Mouse (Mus musculus) cerebellum, adult 9-11 months (tissue): ENCODE results near the gene Arhgef11.

ENCODE experiments used
- DNase-seq: peaks from one replicate; pipeline ENCODE4 v3.0.0; 2022

Arhgef11 gene

GRCm38 (mm10) chr3:87718525-87718924 is 101.2 kb downstream of the Arhgef11 start:
- no peak for DNase-seq

- DNase-seq = no peak
Observed at GRCm38 (mm10) chr3:87724556-87724955, 107.2 kb downstream of the Arhgef11 start.

GRCm38 (mm10) chr3:87725396-87726160 is 108.2 kb downstream of the Arhgef11 start:
- no peak for DNase-seq

GRCm38 (mm10) chr3:87726191-87726590 is 108.8 kb downstream of the Arhgef11 start:
- DNase-seq = no peak

GRCm38 (mm10) chr3:87728696-87729095 is 111.3 kb downstream of the Arhgef11 start:
- no peak for DNase-seq

- no peak for DNase-seq
Observed at GRCm38 (mm10) chr3:87733098-87733497, 115.7 kb downstream of the Arhgef11 start.

- DNase-seq = no peak
Observed at GRCm38 (mm10) chr3:87733984-87734761, 116.8 kb downstream of the Arhgef11 start.

GRCm38 (mm10) chr3:87735335-87735734 is 118.0 kb downstream of the Arhgef11 start:
- DNase-seq = no peak

GRCm38 (mm10) chr3:87738906-87739305 is 121.5 kb downstream of the Arhgef11 start:
- no peak for DNase-seq

- no peak for DNase-seq
Observed at GRCm38 (mm10) chr3:87742013-87742412, 124.7 kb downstream of the Arhgef11 start.

- DNase-seq = no peak
Observed at GRCm38 (mm10) chr3:87742735-87743134, 125.4 kb downstream of the Arhgef11 start.

- no peak for DNase-seq
Observed at GRCm38 (mm10) chr3:87743927-87744326, 126.6 kb downstream of the Arhgef11 start.

GRCm38 (mm10) chr3:87745036-87745659 is 127.8 kb downstream of the Arhgef11 start:
- DNase-seq = no peak

GRCm38 (mm10) chr3:87748431-87748830 is 131.1 kb downstream of the Arhgef11 start, which contains the start of gene Lrrc71:
Gene Lrrc71, minus strand, starts transcription at chr3:87748625.
- DNase-seq = no peak

- no peak for DNase-seq
Observed at GRCm38 (mm10) chr3:87749036-87749435, 131.7 kb downstream of the Arhgef11 start.

- DNase-seq = no peak
Observed at GRCm38 (mm10) chr3:87749977-87750376, 132.6 kb downstream of the Arhgef11 start.

GRCm38 (mm10) chr3:87752567-87752966 is 135.2 kb downstream of the Arhgef11 start:
- DNase-seq = no peak

GRCm38 (mm10) chr3:87753829-87754228 is 136.5 kb downstream of the Arhgef11 start:
- no peak for DNase-seq

GRCm38 (mm10) chr3:87755964-87756363 is 138.6 kb downstream of the Arhgef11 start:
- DNase-seq = peak; percentile 80

- DNase-seq = peak; percentile 12
Observed at GRCm38 (mm10) chr3:87756488-87756887, 139.1 kb downstream of the Arhgef11 start.

- DNase-seq = no peak
Observed at GRCm38 (mm10) chr3:87758641-87759040, 141.3 kb downstream of the Arhgef11 start.

- DNase-seq = no peak
Observed at GRCm38 (mm10) chr3:87761408-87762375, 144.3 kb downstream of the Arhgef11 start.
